Mouse (Mus musculus) gastrocnemius, adult 2 months (tissue): ENCODE results near the gene Crxos. TPM values are rescaled to one million over a fixed set of nuclear protein-coding genes. Genes with fewer than 3 reads are reported as not detected.

Source experiments
- DNase-seq: peaks from one replicate; pipeline ENCODE4 v3.0.0; 2022
- H3K27ac ChIP-seq: fragments of 200-600 bp; 2 replicates; pipeline ENCODE4 v1.8.1; 2022; ENCODE audit warnings: mild to moderate bottlenecking
- H3K4me3 ChIP-seq: fragments of 200-600 bp; 2 replicates; pipeline ENCODE4 v1.8.1; 2022; ENCODE audit warnings: mild to moderate bottlenecking, moderate library complexity
- CTCF ChIP-seq: fragments of 200-600 bp; IDR thresholded peaks from 2 replicates; pipeline ENCODE4 v1.8.1; 2022; ENCODE audit warnings: antibody characterized with exemption, mild to moderate bottlenecking, moderate library complexity
- intact Hi-C: fragments of 180-260 bp; cut with DNase I; formaldehyde crosslinking; loops from one replicate; pipeline ENCODE4 v1.15.1; 2025
- total RNA-seq, 2 experiments: library from RNA; stranded (reverse); gene quantifications; 2 replicates each; pipeline ENCODE4 v1.2.3; 2021

Crxos gene
- total RNA-seq, 2 experiments from 2014 or later: not detected

- DNase-seq: no peak
- intact Hi-C loops: no loop called here
- Histone ChIP-seq H3K4me3 (no peak overlapping the region; the same call in 1 of the 2 replicates), H3K27ac (peak overlapping the region; percentile 53)
- no peak for TF ChIP-seq CTCF
These were observed 70.0 kb downstream of the Crxos start for GRCm38 (mm10) chr7:15952416-15952815.

Other genes starting within 250 kb of the Crxos start
- not detected for gene Obox3, start 242.7 kb upstream of the Crxos start, total RNA-seq
- not detected for gene Obox5, start 132.5 kb upstream of the Crxos start, total RNA-seq
- gene Obox6, start 42.9 kb upstream of the Crxos start, total RNA-seq: not detected
- not detected for gene Crx, start 2.6 kb upstream of the Crxos start, total RNA-seq
- gene Selenow, start 39.8 kb downstream of the Crxos start, total RNA-seq: 1,000 to 10,000 TPM; 1,391 to 1,893 TPM
- 10 to 100 TPM; 85.7 to 97.4 TPM for gene Nop53, start 63.5 kb downstream of the Crxos start, total RNA-seq
- gene Ehd2, start 85.0 kb downstream of the Crxos start, total RNA-seq: 10 to 100 TPM; 31.4 to 38.7 TPM
- gene Bicra, start 165.3 kb downstream of the Crxos start, total RNA-seq: 1 to 10 TPM; 6.8 to 7.1 TPM
- gene Zfp541, start 179.2 kb downstream of the Crxos start, total RNA-seq: not detected
- gene Napa, start 215.8 kb downstream of the Crxos start, total RNA-seq: 100 to 1,000 TPM in 1 of 2 experiments, 10 to 100 TPM in 1; 99.2 to 113 TPM
- 10 to 100 TPM; 10.3 to 16.0 TPM for gene Kptn, start 237.3 kb downstream of the Crxos start, total RNA-seq
- gene Slc8a2, start 247.2 kb downstream of the Crxos start, total RNA-seq: under 1 TPM; 0.08 to 0.28 TPM